Mouse (Mus musculus): Measurements from ENCODE around the gene Tcam1.
"Not testable (repeated sequence)": the region's sequence is repeated elsewhere in the genome, so short reads cannot be mapped to it uniquely, and the experiment has no call there.

Tcam1 gene

DNA sequence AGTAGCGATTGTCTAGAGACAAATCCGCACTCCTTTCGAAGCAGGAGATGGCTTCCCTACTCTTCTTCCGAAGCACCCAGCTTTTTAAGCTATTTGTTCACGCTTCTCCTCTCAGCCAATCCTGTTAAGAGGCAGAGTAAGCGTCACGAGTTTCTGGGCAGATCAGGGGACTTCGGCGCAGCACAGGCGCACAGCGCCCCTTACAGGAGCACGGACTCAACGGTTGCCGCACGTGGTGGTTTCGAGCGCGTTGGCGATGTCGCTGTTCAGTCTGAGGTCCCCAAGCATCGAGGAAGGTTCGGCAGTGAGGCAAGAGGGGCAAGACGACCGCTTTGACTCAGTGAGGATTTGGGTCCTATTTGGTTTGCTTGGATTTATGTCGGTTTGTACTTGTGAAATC, at the start of gene Tcam1:
Gene Tcam1 (plus strand): TSS at position 219 of the 400 bp plus-strand sequence.
- DNase-seq (ENCODE audit: low spot score in 2 of 2): peak; percentile 93 to 97

DNA sequence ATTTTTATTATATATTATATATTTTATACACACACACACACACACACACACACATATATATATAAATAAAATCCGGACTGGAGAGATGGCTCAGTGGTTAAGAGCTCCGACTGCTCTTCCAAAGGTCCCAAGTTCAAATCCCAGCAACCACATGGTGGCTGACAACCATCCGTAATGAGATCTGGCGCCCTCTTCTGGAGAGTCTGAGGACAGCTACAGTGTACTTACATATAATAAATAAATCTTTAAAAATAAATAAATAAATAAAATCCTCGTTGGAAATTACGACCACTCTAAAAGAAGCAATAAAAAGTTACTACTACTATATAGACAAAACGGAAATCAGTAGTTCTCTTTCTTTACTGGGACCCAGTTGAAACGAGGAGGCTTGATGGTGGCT, 42.5 kb upstream of the Tcam1 start:
- DNase-seq (ENCODE audit: low spot score in 2 of 2): not testable (repeated sequence)

DNA sequence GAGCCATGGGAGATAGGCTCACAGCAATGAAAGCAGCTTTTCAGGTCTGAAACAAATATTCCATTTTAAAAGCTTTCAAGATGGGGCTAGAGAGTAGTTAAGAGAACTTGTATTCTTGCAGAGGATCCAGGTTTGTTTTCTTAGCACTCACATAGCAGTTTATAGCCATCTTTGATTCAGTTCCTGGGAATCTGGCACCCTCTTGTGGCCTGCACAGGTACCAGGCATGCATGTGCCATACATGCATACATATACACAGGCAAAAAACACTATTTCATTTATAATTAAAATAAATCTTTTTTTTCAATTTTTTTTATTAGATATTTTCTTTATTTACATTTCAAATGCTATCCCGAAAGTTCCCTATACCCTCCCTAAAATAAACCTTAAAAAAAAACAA, 29.6 kb upstream of the Tcam1 start:
- DNase-seq (ENCODE audit: low spot score in 2 of 2): no peak

DNA sequence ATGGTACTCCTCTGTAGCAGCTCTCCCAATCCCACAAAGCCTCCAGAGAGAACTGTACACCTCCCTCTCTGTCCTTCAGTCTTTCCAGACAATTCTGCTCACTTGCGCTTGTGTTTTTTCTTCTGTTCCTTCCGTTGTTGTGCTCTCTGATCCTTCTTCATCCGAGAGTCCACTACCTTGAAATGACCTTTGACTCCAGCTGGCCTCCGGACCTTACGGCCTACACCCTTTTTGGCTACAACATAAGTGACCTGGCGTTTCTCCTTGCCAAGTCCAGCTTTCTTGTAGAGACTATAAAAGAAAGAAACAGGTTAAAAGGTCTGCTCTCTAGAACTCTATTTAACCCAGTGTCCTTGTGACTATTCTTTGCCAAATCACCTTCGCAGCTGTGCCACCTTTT, 27.1 kb upstream of the Tcam1 start:
- no peak for DNase-seq (ENCODE audit: low spot score in 2 of 2)

DNA sequence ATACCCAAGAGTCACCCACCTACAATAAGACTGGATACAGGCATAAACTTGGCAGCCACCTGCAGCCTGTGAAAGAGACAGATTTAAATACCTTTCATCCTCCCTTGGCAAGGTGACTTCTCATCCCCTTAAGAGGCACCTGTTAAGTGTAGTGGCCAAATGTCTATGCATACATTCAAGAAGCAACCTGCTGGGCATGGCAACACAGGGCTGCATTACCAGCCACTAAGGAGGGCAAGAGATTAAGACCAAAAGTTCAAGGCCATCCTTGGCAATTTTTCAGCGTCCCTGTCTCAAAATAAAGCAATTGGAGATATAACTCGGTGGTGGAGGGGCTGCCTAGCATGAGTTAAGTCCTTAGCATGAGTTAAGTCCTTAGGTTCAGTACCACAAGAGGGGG, 21.7 kb upstream of the Tcam1 start:
- no peak for DNase-seq (ENCODE audit: low spot score in 2 of 2)

DNA sequence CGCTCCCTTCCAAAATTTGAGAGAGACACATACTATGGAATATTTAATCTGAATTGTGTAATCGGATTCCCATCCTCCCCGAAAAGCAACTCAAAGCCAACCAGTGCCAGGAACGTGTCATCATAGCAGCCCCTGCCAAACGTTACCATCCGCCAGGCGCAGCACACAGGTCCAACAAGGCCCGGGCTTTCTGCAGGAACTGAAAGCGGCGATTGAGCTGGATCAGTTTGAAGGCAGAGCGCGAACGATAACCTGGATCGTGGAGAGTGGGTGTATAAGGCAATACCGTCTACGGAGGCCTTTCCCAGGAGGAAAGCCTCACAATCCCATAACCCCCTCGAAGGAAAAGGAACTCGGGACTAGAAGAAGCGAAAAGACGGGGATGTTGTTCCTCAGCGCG, 21.3 kb upstream of the Tcam1 start:
- no peak for DNase-seq (ENCODE audit: low spot score in 2 of 2)

DNA sequence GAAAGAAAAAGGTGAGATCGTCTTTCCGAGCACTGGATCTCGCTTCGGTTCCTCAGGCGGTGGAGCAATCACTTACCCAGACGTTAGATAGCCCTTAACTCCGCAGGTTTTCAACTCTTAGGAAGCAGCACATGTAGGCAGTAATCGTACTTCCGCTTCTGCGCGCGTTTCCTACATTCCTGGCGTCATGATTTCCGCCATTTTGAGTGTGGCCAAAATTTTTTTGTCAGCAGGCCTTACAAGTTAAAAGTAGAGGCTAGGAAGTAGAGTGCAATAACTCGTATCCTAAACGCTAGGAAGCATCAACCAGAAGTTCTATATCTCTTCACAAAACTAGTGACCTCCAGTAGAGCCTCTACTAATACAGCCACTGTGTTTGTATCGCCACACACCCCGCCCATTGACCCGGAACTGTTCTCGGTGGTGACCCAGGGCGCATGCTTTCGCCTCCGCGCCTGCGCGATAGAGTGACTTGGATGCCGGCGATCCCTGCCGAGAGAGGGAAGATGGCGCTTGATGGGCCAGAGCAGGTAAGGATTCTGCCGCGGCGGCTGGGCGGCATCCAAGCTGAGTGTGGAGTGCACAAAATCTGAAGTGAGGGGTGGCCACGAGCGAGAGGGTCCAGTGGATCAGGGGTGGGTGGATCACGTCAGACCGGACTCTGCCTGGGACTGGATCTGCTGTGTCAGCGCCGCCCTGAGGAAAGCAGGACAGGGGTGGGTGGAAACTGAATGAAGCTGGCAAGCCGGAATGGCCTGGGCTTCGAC, 20.6 kb upstream of the Tcam1 start, which contains the start of the genes Ftsj3 and Psmc5:
Gene Ftsj3 (minus strand): TSS at position 395 of the 767 bp plus-strand sequence.
Gene Psmc5 (plus strand): TSS at position 470 of the 767 bp plus-strand sequence.
- DNase-seq (ENCODE audit: low spot score in 2 of 2): peak; percentile 98 to 99

DNA sequence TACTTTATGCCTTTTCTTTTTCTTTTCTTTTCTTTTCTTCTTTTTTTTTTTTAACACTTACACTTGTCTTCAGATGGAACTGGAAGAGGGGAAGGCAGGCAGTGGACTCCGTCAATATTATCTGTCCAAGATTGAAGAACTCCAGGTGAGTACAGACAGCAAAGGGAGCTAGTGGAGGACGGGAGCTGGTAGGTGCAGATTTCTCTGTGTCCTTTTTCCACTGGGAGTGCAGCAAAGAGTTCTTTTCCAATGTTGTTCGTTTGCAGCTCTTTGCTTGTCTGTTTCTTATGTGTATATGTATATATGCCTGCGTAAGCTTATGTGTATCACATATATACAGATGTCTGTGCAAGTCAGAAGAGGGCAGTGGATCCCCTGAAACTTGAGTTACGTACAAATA, 19.7 kb upstream of the Tcam1 start:
- no peak for DNase-seq (ENCODE audit: low spot score in 2 of 2)

DNA sequence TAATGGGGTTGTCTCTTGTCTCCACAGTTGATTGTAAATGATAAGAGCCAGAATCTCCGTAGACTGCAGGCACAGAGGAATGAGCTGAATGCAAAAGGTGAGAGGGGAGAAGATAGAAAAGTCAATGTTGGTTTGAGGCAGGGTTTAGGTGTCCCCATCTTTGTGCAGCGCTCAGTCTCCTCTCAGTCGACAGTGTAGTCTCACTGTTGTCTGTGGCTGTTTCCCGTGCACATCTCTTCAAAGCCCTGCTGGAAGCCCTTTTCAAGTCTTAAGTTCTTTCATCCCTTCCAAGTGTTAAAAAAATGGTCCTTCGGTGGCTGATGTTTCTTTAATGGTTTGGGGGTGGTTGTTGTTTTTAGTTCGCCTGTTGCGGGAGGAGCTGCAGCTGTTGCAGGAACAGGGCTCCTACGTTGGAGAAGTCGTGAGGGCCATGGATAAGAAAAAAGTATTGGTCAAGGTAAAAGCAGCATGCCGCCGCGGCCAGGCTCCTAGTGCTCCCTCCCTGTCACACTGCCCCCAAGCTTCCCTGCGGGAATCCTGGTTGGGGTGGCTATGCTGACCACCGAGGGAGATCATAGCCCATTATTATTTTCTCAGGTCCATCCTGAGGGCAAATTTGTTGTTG, 15.5 kb upstream of the Tcam1 start:
- DNase-seq (ENCODE audit: low spot score in 2 of 2): no peak

DNA sequence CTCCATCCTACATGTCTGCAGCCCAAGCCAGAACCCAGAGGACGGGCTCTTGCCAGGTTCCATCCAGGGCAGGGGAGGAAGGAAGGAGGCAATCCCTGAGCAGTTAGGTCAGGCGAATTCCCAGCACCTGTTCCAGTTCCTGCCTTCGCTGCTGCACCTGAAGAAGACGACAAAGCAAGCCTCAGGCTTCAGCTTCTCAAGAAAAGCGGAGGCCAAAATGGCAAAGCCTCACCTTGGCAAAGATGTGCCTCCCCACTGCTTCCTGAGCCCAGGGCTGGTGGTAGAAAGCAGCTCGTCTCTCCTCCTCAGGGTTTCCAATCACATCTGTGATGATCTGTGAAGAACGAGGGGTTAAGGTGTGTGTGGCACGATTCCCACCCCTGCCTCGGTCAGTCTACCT, 12.5 kb upstream of the Tcam1 start:
- DNase-seq (ENCODE audit: low spot score in 2 of 2): no peak

DNA sequence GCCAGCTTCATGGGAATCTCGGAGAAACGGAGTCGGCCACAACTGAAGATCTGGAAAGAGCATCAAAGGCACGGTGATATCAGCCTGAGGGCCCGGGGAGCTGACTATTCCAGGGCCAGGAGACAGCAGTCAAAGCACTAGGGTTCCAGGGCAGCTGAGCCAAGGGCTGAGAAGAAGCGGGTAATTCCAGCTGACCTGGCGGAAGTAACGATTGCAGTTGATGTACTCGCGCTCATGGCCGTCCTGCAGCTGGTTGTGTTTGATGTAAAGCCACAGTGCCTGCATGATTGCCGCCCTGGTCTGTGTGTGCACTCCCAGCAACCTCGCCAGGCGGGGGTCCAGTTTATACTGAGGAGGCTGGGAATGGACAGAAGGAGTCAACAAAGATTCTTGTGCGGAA, 11.5 kb upstream of the Tcam1 start:
- no peak for DNase-seq (ENCODE audit: low spot score in 2 of 2)

DNA sequence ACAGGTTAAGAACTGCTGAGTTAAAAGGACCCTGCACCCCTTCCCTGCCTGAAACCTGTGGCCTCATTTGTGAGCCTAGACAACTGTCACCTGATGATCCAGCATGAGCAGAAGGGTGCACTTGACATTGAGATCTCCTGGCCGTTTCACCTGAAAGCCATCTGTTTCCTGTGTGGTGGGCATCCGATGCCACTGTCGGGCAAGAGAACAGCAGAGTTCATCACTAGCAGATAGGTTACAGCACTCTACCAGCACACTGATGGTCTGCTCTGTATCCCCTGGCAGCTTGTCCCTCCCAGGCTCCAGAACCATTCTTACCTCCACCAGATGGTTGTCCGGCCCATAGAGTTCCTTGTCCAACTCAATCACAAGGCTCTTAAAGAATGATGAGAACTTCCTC, 10.9 kb upstream of the Tcam1 start:
- DNase-seq (ENCODE audit: low spot score in 2 of 2): no peak

DNA sequence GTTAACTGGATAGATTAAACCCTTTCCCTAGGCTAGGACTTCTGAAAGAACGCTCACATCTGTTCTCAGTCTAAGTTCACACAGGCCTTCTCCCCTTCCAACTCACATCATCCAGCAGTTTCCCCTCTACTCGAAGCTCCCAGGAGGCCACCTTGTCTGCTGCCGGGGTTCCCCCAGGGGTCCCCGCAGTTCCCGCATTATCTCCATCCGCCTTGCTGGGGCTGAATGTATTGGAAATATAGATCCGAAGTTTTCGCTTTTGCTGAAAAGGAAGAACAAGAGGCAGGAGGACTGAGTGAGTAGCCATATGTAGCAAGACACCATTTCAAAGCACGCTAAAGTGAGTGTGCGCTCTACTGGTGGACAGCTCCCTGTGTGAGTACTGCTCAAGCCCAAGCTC, 10.0 kb upstream of the Tcam1 start:
- DNase-seq (ENCODE audit: low spot score in 2 of 2): no peak

DNA sequence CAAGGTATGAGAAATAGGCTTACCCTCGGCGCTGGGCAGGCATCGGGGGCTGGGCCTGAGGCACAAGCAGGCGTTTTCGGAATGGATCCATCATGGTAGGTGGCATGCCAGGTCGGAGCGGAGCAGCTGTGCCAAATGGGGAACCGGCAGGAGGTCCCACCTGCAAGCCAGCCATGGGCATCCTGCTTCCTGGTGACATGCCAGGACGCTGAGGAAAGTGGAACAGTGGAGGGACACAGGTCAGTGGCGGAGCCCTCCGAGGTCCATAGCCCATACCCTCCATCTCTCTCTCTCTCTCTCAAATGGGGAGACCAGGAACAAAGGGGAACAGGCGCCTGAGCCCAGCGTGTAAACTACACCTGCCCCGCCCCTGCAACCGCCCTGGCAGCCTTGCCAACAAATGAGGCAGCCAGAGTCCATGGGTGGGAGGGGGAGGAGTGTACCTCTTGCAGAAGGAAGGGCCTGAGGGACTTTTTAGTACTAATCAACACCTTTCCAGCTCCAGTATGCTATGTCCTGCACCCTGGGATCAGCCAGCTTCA, 9.1 kb upstream of the Tcam1 start:
- DNase-seq (ENCODE audit: low spot score in 2 of 2): no peak

DNA sequence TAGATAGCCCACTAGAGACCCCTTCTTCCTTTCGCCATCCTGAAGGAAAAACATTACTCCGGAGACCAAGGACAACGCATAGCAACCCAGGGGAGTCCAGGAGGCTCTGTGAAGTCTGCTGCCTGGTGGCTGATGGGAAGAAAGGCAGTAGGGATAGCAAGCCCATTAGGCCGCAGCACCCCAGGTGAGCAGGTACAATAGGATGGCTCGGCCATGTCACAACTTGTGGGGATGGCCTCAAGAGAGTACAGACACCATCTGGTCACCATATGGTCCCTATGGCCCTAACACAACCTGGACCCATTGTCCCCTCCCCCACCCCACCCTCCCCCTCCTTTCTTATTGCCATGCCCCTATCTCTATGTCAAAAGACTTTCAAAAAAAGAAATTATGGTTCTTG, 8.6 kb upstream of the Tcam1 start:
- no peak for DNase-seq (ENCODE audit: low spot score in 2 of 2)

DNA sequence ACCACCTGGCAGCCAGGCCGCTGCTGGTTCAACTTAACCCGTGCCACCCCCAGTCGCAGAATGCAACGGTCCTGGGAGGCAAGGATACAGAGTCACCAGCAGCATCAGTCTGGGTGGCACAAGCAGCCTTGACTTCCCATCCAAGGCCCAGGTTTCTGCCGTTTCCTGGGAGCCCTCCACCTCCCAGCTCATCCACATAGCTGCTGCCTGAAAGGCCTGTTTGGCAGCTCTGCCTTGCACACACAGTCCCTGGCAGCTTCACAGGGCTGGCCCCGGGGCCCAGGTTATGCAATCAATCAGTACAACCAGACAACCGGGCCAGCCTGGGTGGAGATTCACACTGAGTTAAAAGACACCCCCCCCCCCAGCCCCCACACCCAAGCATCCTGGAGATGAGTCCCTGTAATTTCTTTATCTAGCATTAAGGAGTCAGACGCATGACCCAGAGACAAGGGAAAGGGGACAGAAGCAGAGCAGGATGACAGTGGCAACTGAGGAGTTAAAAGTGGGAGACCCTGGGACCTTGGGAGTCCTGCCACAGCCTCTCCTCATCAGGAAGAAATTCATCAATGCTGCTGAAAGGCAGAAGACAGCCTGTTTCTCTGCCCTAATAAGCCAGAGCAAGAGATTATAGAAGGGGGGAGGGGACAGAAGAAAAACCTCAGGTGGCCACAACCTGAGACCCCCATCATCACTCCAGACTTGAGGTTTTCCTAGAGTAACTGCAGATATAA, 8.0 kb upstream of the Tcam1 start:
- DNase-seq (ENCODE audit: low spot score in 2 of 2): peak; percentile 39

DNA sequence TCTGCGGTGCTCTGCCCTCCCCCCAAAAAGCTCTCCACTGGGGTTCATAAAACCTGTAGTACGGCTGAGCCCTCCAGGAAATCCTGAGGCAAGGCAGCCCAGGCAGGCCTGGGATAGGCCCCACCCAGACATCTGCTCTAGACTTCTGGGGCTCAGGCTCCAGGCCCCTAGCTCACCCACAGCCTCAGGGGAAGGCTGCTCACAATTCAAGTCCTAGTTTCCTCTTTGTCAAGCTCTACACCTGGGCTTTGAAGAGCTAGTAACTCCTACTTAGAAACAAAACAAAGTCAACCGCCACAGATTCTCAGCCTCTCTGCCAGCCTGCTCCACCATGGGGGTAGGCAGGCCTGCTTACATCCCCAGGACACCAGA, 7.4 kb upstream of the Tcam1 start:
- DNase-seq (ENCODE audit: low spot score in 2 of 2): no peak

DNA sequence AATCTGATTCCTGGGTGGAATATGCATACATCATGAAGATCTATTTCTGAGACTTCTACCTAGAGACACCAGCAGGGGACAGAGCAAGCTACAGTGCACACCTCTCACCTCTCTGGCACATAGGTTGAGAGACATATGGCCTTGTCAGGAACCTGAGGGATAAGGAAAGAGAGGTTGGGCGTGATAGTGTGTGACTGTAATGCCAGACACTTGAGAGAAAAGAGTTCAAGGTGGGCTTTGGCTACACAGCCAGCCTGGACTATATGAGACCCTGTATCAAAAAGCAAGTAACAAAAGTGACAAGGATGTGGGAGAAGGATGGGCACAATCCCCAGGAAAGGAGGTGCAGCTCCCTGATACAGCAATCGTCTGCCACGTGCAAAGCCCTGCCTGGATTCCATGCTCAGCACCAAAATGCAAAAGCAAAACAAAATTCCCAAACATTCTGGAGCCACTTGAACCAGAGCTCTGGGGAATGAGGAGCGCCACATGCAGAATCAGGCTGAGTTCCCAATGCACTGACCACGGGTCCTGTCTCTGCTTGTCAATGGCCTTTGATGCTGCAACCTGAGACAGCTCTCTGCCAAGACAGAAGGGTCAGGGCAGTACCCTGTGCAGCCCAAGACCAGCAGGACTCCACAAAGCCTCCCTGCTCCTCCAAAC, 5.2 kb upstream of the Tcam1 start:
- no peak for DNase-seq (ENCODE audit: low spot score in 2 of 2)

DNA sequence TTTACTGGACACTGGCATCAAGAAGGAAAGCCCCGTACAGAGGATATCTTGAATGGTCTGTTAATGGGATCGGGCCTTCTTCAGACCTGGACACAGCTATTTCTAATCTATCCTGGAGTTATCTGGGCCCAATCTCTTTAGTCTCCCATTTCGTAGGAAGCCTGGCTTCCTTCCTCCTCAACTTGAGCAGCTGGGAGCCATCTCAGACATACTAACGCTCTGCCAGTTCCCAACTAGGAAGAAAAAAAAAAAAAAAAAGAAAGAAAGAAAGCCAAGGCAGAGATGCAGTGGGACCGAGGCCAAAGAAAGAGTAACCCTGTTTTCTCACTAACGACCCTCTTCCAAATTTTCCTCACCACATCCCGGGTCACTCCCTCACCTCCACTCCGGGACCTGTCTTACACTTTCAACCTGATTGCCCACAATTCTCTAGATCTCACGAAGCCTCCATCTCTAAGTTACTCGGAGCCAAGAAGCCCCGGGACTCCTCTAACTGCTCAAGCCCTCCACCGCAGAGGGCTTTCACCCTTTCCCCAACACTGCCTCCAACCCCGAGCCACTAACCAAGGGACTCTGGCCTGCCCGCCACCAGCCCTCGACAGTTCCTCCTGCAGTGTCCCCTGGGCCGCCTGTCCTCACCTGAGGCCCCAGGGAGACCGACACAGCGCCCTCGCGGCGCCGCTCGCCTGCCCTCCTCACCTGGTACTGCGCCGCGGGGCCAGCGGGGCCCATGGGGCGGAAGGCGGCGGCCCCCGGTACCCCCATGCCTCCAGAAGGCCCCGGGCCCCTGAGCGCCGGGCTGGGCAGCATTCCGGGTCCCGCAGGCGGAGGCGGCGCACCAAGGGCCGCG, 4.5 kb upstream of the Tcam1 start:
- peak in 1 of 2 experiments; percentile 38 for DNase-seq (ENCODE audit: low spot score in 2 of 2)

DNA sequence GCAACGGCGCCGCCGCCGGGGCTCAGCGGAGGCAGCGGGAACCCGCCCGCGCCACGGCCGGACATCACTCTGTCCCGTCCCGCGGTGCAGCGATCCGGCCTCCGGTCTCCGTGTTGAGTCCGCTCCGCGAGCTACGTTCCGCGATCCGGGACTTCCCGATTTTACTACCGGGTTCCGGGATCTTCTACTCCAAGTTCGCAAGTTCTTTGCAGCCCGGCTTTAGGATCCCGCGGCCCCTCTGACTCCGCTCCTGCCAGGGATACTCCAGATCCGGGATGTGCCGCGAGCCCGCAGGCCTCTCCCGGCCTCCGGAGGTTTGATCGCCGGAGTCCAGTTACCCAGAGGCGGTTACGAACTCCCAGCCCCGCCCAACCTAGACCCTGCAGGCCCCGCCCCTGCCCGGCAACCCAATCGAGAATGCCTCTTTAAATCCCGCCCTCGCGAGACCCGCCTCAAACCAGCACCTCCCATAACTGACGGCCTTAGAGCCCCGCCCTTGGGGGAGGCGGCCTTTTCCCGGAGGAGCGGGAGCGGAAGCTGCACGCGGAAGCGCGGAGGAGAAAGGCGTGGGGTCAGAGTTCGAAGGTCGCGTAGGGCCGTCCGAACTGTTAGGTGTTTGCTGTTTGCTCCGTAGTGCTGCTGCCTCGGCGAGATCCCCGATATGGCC, 3.7 kb upstream of the Tcam1 start, which contains the start of gene Smarcd2:
Gene Smarcd2 (minus strand): TSS at position 329 of the 667 bp plus-strand sequence.
- peak; percentile 98 to 99 for DNase-seq (ENCODE audit: low spot score in 2 of 2)

All from frontal cortex, postnatal 36 days (tissue).